Mouse (Mus musculus): ENCODE measurements at regions not wholly inside any gene's neighbourhood (a gene's known extent, or its start where the extent isn't known, plus 50 kb on each side); places are given as distances from the start of the nearest gene placed in this dataset.

GRCm38 (mm10) chr5:24266344-24267295 lies 84.8 kb downstream of the Kcnh2 start:
- TF ChIP-seq GATA1 (IDR thresholded peaks at IDR 0.05; ENCODE audit: borderline replicate concordance, low read length) (no peak), FLI1 (IDR thresholded peaks at IDR 0.05; ENCODE audit: low read length) (no peak)
